Comparison of ENCODE assay signal across 15 mouse cellular contexts in genomic region chr14:25306166-25306565, GRCm38 (mm10).
"Had no signal": no experiment of that assay in that cellular context is flagged by ENCODE, and none has a peak within 500 bp of the region (broad histone marks: within the 10 kb centered on the region; RNA-seq: fewer than 3 reads in every experiment).

No protein-coding gene starts in this region.

- H3K9me3 ChIP-seq: liver, embryonic 15.5 days; midbrain, embryonic 12.5 days; neural tube, embryonic 15.5 days had no signal

- H3K36me3 ChIP-seq: liver, embryonic 15.5 days; midbrain, embryonic 12.5 days; neural tube, embryonic 15.5 days had no signal

- H3K27me3 ChIP-seq: liver, embryonic 15.5 days; neural tube, embryonic 15.5 days had no signal

- H3K4me3 ChIP-seq: liver, embryonic 15.5 days; midbrain, embryonic 12.5 days; myocyte; neural tube, embryonic 15.5 days had no signal

- H3K4me2 ChIP-seq: liver, embryonic 11.5 days; liver, embryonic 15.5 days; lung, embryonic 14.5 days; midbrain, embryonic 12.5 days; neural tube, embryonic 15.5 days had no signal

- DNase-seq: kidney, postnatal 14 days; layer of hippocampus, adult 9-11 months; layer of hippocampus, postnatal 36 days; lung, embryonic 14.5 days; lung, postnatal 10 days; lung, postnatal 4 days; right cerebral cortex, adult 18-20 months; right cerebral cortex, postnatal 25 days; thymus, postnatal 4 days had no signal

- H3K27ac ChIP-seq: liver, embryonic 15.5 days; midbrain, embryonic 12.5 days; neural tube, embryonic 15.5 days; stomach, postnatal 0 days had no signal

- H3K9ac ChIP-seq: liver, embryonic 15.5 days; lung, embryonic 14.5 days; midbrain, embryonic 12.5 days; neural tube, embryonic 15.5 days had no signal
